Mouse (Mus musculus): Measurements from ENCODE around the gene Dynll1.

The Dynll1 gene

DNA sequence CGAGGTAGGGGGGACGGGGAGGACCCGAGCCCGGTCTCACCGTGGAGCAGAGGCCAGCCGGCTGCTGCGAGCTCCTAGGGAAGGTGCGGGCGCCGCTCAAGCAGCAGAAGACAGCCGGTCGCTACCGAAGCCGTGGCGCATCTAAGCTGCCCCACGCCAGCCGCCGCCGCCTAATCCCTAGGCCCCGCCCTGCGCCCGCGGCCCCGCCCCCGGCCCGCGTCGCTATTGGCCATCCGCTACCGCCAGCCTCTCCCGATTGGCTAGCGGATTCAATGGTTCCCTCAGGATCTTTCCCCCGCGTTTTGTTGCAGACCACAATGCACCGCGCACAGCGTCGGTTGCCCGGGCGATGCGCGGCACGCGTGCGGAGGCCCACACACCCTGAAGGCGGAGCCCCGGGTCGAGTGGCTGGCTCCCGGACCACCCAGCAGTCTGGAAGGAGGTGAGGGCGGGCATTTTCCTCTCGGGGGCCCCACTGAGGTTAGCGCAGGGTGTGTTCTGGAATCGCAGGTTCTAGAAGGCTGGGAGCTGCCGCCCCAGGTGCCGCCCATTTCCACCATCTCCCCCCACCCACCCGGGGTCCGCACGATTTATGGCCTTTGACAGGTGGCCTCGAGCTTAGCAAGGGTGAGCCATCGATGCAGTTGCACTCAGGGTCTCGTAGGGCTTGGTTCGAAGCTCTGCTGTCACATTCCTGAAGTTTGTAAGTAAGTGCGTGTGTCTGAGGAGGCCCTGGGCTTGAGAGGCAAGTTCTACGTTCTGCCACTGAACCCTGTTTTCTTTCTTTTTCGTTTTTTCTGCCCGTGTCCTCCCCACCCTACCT lies at the start of gene Dynll1:
Gene Dynll1 (minus strand): TSS at position 208 of the 823 bp plus-strand sequence.
- DNase-seq = peak; percentile 100

DNA sequence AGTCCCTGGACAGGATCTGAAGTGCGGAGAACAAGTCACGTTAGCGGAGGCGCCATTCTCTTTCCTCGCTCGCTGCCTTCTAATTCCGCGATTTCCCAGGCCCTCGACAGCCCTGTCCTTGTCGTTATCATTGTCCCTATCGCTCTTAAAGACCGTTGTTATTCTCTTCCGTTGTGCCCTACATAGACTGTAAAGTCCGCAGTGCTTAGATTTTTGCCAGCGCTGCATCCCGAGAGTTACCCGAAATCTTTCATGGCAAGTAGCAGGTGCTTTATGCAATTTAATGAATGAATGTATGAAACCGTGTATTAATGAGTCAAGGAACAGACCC lies 48.4 kb upstream of the Dynll1 start:
- no peak for DNase-seq

DNA sequence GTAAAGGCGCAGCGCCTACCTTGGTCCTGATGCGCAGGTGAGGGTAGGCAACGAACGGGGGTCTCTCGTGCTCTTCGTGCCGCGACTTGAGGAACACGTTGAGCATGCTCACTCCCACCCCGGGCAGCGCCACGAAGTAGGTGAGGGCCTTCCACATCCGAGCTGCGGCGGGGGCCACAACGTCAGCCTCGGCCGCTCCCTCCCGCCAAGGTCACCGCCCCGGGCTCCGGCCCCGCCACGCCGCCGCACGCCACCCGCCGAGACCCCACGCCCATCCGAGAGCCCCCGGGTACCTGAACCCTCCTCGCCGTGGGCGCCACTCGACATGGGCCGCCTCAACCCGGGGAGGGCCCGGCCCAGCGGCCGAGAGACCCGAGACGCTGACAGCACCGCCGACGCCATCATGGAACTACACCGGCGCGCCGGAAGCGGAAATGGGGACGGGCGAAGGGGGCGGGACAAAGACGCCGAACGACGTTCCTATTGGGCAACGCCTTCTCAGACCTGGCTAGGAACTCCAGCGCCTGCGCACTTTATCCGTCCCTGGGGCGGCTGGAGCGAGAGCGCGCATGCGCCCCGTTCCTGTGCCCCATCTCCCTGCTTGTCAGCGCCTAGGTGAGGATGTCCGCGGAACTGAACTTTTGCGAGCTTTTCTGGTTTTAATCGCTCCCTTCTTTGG lies 47.9 kb upstream of the Dynll1 start, which contains the start of gene Cox6a1:
Gene Cox6a1 (minus strand): TSS at position 436 of the 679 bp plus-strand sequence.
- DNase-seq = peak; percentile 99

DNA sequence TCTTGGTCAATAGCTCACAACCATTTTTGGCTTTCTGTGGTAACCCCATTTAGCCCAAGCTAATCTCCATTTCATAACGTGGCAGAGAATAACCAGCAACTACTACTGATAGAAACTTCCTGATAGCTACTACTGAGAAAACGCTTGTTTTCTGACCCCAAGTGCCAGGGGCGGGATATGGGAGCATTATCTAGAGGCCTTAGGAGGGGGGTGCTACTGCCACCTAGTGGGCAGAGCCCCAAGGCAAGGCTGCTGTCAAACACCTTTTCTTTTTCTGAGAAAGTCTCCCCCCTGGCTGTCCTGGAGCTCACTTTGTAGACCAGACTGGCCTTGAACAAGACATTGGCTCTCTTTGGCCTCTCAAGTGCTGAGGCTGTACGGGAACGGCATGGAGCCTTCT lies 46.8 kb upstream of the Dynll1 start:
- DNase-seq = peak; percentile 89

DNA sequence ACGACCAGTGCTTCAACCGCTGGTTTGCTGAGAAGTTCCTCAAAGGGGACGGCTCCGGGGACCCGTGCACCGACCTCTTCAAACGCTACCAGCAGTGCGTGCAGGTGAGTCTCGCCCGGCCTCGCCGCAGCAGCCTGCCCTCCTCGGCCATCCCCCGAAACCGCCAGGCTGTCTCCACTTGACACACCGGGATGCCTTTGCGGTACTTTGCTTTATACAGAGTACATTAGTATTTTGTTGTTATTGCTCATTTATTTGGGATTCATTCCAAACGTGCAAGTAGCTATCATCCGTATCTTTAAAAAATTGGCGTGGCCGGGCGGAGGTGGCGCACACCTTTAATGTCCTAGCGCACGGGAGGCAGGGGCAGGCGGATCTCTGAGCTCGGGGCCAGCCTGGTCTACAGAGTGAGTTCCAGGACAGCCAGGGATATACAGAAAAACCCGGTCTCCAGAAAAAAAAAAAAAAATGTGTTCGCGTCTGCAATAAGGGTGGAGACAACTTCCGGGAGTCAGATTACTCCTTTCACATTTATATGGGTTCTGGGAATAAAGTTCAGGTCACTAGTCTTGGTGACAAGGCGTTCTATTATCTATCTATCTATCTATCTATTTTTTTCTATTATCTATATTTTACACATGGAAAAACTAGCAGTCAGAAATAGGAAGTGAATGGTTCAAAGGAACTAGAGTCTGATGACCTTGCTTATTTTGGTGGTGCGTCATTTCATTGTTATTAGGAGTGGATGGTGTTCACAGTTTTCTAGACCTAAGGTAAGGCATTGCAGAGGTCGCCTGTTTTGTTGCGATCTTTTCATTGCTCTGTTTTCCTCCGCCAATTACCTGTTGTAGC lies 40.7 kb upstream of the Dynll1 start:
- no peak for DNase-seq

DNA sequence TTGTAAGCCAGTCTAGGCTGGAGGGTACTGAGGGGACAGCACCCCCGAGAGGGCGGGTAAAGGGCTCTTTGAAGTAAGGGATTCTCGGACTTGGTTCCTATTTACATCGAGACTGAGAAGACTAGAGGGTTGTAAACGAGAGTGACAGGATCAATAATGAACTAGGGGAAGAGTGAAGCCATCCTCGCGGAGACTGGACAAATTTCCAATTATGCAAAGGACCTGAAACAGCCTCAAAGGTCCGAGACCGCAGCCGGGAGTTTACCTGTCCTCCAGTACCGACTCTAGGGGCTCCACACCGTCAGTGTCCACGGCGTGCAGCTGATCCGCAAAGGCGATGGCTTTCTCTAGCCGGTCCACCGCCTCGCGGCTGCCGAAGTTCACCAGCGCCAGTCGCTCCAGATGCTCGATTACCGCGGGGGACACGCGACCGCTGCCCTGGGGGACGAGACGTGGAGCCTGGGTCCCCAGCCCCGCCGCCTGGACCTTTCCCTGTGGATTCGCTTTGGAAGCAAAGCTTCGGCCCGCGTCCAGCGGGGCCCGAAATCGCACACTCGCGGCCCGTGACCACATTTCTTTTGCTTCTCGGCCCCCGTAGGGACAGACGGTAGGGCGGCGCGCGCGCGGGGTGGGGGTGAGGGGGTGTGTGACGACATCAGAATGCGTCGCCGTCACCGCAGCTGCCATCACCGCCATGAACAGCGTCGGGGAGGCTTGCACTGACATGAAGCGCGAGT lies 39.9 kb upstream of the Dynll1 start, which contains the start of the genes Gatc and Triap1:
Gene Gatc (minus strand): TSS at position 602 of the 737 bp plus-strand sequence.
Gene Triap1 (plus strand): TSS at position 649 of the 737 bp plus-strand sequence.
- peak; percentile 91 for DNase-seq

DNA sequence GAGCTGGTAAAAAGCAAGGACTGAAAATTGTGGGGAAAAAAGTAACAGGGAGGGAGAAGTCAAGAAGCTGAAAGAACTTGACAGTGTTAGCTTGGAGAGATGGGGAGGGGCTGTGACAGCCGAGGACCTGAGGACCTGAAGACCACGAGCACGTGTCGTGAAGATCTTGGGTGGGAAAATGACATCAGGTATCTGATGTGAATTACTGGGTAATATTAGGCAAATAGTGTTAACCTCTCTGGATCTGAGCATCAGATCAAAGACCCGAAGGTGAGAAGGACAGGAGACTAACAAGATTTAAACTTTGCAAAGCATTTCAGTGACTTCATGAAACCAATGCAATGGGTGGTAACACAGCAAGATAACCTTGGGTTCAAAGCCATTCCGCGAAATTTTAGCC lies 39.2 kb upstream of the Dynll1 start:
- DNase-seq = no peak

DNA sequence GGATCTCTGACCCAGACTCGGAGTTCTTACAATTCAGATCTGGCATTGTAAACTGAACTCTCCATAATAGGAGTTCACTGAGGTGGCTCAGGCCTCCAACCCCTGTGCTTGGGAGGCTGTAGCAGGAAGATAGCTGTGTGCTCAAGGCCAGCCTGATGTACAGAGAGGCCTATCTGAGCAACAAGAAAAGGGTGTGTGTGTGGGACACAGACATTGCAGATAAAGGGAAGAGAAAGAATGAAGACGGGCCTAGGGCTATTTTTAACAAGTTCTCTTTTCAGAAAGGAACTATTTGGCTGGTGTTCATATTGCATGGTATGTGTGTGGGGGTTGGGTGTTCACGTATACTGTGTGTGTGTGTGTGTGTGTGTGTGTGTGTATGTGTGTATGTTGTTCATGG lies 32.8 kb upstream of the Dynll1 start:
- DNase-seq = no peak

DNA sequence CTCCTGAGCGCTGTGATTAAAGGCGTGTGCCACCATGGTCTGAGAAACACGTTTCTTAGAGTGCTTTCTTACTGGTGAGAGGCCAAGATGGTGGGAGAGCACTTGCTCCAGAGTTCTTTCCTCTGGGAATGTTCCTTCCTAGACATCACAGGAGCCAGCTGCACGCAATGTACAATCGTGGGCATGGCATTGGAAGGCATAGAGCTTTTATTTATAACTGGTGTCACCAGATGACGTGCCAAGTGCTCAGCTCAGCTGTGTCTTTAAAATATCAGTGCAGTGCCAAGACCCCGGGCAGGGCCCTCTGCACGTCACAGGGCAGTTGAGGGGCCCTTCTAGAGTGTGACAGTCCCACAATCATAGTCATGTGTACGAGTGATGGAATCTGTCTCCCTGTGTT lies 30.2 kb upstream of the Dynll1 start:
- DNase-seq = no peak

DNA sequence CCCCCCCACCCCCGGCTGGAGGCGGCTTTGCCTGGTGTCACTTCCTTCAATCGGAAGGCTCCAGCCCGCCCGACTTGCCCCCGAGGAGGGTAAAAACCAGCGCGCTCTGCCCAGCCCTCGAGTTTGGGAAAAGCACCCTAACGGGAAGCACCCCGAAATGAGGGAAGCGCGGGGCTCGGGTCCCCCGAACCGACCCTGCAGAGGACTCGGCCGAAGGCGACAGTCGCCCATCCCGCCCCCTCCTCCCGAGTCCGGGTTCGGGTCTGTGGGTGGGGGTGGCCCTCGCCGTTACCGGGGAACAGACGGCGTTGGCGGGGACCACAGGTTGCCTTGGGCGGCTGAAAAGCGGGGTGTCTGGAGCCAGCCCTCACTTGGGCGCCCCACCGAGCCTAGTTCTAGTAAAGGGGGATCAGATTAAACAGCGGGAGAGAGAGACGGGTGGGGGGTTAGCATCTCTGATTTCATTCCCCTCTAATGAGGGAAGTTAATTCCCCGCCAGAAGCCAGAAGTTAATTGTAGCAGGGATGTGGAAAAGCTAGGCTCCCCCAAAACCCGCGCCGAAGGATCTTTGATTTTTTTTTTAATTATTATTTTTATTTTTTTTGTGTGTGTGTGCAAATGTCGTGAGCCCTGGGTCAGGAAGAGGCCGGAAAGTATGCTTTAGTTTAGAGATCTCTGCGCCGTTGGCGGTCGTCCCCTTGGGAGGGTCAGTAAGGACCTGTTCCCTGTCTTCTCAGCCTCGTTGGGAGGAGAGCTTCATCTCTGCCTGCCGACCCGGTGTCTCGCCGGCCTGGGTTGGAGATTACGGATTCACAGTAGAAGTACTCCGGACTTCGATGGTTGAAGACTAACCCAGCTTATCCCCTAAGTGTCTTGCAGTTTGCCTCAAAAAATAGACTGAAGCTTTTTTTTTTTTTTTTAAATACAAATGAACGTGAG lies 27.1 kb upstream of the Dynll1 start:
- DNase-seq = peak; percentile 25

DNA sequence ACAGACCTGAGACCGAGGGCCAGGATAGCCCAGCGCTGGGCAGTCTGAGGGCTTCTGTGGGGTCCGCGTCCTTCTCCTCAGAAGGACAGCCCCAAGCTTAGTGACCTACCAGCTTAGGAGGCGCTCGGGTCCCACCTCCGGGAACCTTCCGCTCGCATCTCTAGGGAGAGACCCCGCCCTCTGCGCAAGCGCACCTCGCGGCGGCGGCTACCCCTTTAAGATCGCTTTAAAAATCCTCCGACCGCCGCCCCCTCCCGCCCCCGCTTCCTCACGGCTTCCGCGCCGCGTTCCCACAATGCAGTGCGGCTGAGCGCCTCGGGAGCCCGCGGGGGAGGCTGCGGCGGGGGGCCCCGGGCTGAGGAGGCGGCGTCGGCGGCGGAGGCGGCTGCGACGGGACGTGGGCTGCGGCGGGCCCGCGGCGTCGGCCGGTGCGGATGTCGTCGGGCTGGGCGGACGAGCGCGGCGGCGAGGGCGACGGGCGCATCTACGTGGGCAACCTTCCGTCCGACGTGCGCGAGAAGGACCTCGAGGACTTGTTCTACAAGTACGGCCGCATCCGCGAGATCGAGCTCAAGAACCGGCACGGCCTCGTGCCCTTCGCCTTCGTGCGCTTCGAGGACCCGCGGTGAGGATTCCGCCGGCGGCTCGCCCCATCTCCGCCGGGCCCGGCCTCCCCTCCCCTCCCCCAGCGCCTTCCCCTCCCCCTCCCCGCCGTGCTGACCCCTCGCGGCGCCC lies 26.2 kb upstream of the Dynll1 start, which contains the start of gene Srsf9:
Gene Srsf9 (plus strand): TSS at position 303 of the 735 bp plus-strand sequence.
- DNase-seq = peak; percentile 98

DNA sequence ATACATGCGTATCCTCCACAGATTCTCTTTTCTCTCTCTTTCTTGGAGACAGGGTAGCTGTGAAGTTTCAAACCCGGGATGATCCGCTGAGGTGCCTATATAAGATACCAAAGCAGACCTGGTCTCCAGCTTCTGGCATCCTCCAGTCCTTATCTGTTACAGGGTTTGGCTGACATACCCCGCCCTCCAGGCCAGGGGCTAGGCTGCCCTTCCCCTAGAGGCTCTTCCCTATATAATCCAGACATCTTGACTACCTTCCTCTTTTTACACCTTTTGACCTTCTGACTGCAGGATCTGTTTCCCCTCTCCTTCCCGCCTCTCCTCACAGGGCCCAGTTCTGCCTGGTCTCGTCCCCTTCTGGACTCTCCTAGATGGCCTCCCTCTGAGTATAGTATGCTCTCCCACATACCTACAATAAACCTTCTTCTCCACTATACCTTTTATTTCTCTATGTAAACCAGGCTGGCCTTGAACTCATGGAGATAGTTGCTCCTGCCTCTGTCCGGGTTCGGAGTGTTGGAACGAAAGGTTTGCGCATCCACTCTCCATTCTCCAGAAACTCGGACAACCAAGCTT lies 25.5 kb upstream of the Dynll1 start:
- DNase-seq = no peak

DNA sequence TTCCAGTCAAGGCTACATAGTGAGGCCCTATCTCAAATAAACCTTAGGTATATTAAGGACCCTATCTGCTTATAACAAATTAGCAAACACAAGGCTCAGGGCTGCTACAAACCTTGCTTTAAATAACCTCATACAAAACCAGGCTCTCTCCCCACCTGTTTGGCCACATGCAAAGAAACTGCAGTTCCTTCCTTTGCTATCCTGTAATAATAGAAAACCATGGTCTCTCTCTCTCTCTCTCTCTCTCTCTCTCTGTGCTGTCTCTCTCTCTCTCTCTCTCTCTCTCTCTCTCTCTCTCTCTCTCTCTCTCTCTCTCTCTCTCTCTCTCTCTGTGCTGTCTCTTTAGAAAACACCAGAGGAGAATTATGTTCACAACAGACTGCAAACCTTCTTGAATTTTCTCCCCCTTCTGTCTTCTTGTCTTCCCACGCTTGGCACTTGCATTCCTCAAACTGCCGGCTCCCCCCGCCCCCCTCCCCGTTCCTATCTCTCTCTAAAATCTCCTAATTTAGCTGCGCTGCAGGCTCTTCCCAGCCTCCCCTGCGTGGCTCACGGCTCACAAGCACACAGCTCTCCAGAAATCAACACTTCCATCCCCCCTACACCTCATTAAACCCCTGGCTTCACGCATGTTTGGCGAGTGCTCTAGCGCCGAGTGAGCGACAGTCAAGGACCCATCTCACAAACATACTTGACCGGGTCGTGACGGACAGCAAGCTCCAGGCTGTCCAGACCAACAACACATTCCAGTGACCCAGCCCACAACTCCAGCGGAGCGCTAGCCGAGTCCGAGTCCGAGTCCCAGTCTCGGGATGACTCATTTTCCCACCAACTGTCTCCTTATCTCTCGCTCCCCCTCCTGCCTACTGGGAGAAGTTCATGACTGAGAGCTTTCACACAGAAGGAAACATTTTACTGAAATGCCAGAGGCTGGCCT lies 18.5 kb upstream of the Dynll1 start:
- DNase-seq = peak; percentile 78

DNA sequence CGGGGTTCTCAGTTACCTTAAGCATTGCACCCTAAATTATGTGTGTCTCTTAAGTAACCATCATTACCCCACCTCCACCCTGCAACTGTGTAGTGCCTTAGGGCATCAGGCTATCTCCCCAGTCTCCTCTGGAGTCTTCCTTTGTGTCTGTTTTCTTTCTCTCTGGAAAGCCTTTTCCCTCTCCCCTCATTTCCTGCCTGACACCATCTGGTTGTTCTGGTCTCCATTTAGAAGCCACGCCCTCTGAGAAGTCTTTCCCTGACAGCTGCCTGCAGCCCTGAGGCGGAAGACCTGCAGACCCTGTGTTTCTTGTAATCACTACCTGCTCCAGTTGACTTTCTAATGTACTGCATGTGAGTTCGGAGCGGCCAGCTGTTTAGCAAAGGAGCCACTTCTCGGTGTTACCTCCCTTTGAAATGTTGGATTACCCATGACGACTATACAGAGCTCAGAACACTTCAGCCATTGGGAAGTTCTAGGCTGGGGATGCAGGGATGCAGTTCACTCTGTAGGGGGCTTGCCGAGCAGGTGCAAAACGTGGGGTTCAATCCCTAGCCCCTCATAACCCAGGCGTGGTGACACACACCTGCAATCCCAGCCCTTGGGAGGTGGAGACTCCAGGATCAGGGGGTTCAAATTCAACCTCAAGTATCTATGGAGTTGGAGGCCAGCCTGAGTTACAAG lies 17.0 kb upstream of the Dynll1 start:
- DNase-seq = no peak

DNA sequence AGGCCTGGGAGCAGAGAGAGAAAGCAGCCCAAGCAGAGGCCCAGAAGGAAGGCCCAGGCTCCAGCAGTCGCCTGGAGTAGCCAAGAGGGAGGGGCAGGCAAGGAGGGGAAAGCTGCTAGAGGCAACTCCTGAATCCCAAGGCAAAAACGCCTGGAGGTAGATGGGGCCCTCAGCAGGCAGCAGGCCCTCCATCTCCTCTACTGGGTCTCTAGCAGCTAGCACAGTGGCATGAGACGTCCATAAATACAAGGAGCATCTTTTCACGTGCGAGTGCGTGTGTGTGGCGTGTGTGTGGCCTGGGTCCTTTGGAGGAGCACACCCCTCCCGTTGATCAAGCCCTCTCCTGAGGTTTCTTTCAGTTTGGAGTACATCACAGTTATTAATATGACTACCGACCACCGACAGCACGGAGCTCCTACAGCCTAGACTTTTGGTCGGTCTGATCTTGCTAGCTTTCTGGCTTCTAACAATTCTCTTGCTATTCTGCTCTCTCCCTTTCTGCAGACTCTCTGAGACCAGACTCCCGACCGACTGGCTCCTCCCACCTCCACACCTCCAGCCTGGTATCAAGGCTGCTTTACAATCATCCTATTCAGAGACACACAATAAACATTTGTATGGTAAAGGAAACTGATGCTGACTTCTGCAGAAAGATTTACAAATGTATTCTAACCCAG lies 16.3 kb upstream of the Dynll1 start:
- DNase-seq = no peak

DNA sequence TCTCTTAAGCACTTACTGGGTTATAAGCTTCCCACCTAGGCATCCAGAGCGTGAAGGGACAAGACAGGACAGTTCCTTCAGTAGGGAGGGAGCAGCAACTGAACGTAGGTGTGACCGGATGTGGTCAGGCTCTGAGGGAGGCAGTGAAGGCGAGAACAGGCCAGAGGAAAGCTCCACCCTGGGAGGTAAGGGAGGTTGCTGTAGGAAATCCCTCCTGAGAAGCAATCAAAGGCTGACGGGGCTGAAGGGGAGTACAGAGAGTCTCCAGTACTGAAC lies 12.8 kb upstream of the Dynll1 start:
- DNase-seq = no peak

DNA sequence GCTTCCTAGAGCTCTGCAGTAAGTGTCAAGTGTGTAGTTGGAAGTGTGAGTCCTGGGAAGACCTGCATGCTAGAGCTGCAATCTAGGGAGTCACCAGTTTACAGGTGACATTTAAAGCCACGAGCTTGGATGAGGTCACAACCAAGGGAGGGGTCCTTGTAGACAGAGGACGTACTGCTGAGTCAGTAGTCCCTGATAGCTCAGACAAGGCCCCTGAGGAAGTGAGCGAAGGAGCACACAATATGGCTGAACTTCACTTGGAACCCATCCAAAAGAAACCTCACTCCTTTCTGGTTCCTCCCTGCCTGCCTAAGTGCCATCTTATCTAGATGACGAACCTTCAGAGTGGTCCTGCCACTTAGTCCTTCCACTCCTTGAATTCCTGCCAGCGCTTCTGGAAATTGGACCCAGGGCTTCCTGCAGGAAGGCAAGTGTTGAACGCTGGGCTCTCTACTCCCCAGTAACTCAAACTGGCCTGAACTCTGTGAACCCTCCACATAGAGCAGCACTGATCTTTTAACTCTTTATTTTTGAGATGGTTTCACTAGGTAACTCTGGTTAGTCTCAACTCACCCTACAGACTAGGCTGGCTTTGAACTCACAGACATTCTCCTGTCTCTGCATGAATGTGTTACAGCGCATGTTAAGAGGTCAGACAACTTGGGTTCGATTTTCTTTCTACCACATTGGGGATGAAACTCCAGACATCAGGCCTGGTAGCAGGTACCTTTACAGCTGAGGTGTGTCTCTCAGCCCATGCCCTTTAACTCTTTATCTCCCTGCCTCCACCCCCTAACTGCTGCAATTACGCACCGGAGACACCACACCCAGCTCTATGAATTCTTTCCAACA lies 12.2 kb upstream of the Dynll1 start:
- no peak for DNase-seq

Measured in lung, postnatal 14 days (tissue).